Mouse (Mus musculus): ENCODE data around the gene Slc38a2. TPM values are rescaled to one million over a fixed set of nuclear protein-coding genes. Genes with fewer than 3 reads are reported as not detected.

Gene Slc38a2
- polyA plus RNA-seq, 1 experiment, result 13.9 TPM

GRCm38 (mm10) chr15:96744153-96744881 lies 44.8 kb upstream of the Slc38a2 start:
- no peak overlapping the region for H3K4me3 ChIP-seq (ENCODE audit: low read depth, low read length)
- no peaks in the 10 kb centered on the region for H3K36me3 ChIP-seq (ENCODE audit: control insufficient read depth, insufficient read depth, low read length)
- H3K4me1 ChIP-seq (ENCODE audit: control insufficient read depth, insufficient read depth, insufficient read length, low read length), result peaks cover 12% of the 10 kb centered on the region; the same call in 1 of the 2 replicates
- H3K27me3 ChIP-seq (ENCODE audit: control insufficient read depth, insufficient read depth, low read length), result no peaks in the 10 kb centered on the region
- no peak overlapping the region for H3K27ac ChIP-seq (ENCODE audit: insufficient read depth, low read depth, low read length)
- 70% methylated on average over 18 of the region's 18 CpGs for WGBS
- TF ChIP-seq POLR2A (IDR thresholded peaks at IDR 0.05; ENCODE audit: low read depth, low read length) (no peak), CTCF (IDR thresholded peaks at IDR 0.05; ENCODE audit: extremely low read depth, insufficient read length, insufficient replicate concordance, low read depth, low read length) (no peak)

GRCm38 (mm10) chr15:96743257-96743656 lies 43.7 kb upstream of the Slc38a2 start:
- no peak for TF ChIP-seq POLR2A (IDR thresholded peaks at IDR 0.05; ENCODE audit: low read depth, low read length)
- H3K36me3 ChIP-seq (ENCODE audit: control insufficient read depth, insufficient read depth, low read length), result no peaks in the 10 kb centered on the region
- 18% methylated on average over 6 of the region's 6 CpGs for WGBS
- no peaks in the 10 kb centered on the region for H3K27me3 ChIP-seq (ENCODE audit: control insufficient read depth, insufficient read depth, low read length)
- peak overlapping the region; percentile 67 for H3K27ac ChIP-seq (ENCODE audit: insufficient read depth, low read depth, low read length)
- H3K4me1 ChIP-seq (ENCODE audit: control insufficient read depth, insufficient read depth, insufficient read length, low read length), result peaks cover 9% of the 10 kb centered on the region; the same call in 1 of the 2 replicates
- no peak overlapping the region for H3K4me3 ChIP-seq (ENCODE audit: low read depth, low read length)

- no peak for TF ChIP-seq POLR2A (IDR thresholded peaks at IDR 0.05; ENCODE audit: low read depth, low read length)
- no peak for TF ChIP-seq CTCF (IDR thresholded peaks at IDR 0.05; ENCODE audit: extremely low read depth, insufficient read length, insufficient replicate concordance, low read depth, low read length)
- H3K27me3 ChIP-seq (ENCODE audit: control insufficient read depth, insufficient read depth, low read length), result no peaks in the 10 kb centered on the region
- WGBS, result 67% methylated on average over 16 of the region's 16 CpGs
- no peak overlapping the region for H3K27ac ChIP-seq (ENCODE audit: insufficient read depth, low read depth, low read length)
- peaks cover 9% of the 10 kb centered on the region; the same call in 1 of the 2 replicates for H3K4me1 ChIP-seq (ENCODE audit: control insufficient read depth, insufficient read depth, insufficient read length, low read length)
- no peak overlapping the region for H3K4me3 ChIP-seq (ENCODE audit: low read depth, low read length)
- H3K36me3 ChIP-seq (ENCODE audit: control insufficient read depth, insufficient read depth, low read length), result no peaks in the 10 kb centered on the region
These were observed 43.2 kb upstream of the Slc38a2 start for GRCm38 (mm10) chr15:96742591-96743241.

- WGBS, result 89% methylated on average over 7 of the region's 7 CpGs
- Histone ChIP-seq H3K4me3 (ENCODE audit: low read depth, low read length) (no peak overlapping the region), H3K36me3 (ENCODE audit: control insufficient read depth, insufficient read depth, low read length) (no peaks in the 10 kb centered on the region), H3K27me3 (ENCODE audit: control insufficient read depth, insufficient read depth, low read length) (no peaks in the 10 kb centered on the region), H3K4me1 (ENCODE audit: control insufficient read depth, insufficient read depth, insufficient read length, low read length) (peaks cover 20% of the 10 kb centered on the region; the same call in 1 of the 2 replicates), H3K27ac (ENCODE audit: insufficient read depth, low read depth, low read length) (no peak overlapping the region)
- TF ChIP-seq POLR2A (IDR thresholded peaks at IDR 0.05; ENCODE audit: low read depth, low read length), result no peak
- no peak for TF ChIP-seq CTCF (IDR thresholded peaks at IDR 0.05; ENCODE audit: extremely low read depth, insufficient read length, insufficient replicate concordance, low read depth, low read length)
These were observed 41.5 kb upstream of the Slc38a2 start for GRCm38 (mm10) chr15:96740865-96741561.

GRCm38 (mm10) chr15:96740091-96740490 lies 40.6 kb upstream of the Slc38a2 start:
- H3K4me1 ChIP-seq (ENCODE audit: control insufficient read depth, insufficient read depth, insufficient read length, low read length), result peaks cover 25% of the 10 kb centered on the region; the same call in 1 of the 2 replicates
- TF ChIP-seq POLR2A (IDR thresholded peaks at IDR 0.05; ENCODE audit: low read depth, low read length) (no peak), CTCF (IDR thresholded peaks at IDR 0.05; ENCODE audit: extremely low read depth, insufficient read length, insufficient replicate concordance, low read depth, low read length) (no peak)
- no peak overlapping the region for H3K27ac ChIP-seq (ENCODE audit: insufficient read depth, low read depth, low read length)
- H3K27me3 ChIP-seq (ENCODE audit: control insufficient read depth, insufficient read depth, low read length), result no peaks in the 10 kb centered on the region
- no peak overlapping the region for H3K4me3 ChIP-seq (ENCODE audit: low read depth, low read length)
- WGBS, result 73% methylated on average over 4 of the region's 4 CpGs
- no peaks in the 10 kb centered on the region for H3K36me3 ChIP-seq (ENCODE audit: control insufficient read depth, insufficient read depth, low read length)

GRCm38 (mm10) chr15:96736663-96737385 lies 37.3 kb upstream of the Slc38a2 start:
- 86% methylated on average over 15 of the region's 15 CpGs for WGBS
- no peaks in the 10 kb centered on the region for H3K36me3 ChIP-seq (ENCODE audit: control insufficient read depth, insufficient read depth, low read length)
- H3K4me1 ChIP-seq (ENCODE audit: control insufficient read depth, insufficient read depth, insufficient read length, low read length), result peaks cover 18% of the 10 kb centered on the region; the same call in 1 of the 2 replicates
- no peak overlapping the region for H3K4me3 ChIP-seq (ENCODE audit: low read depth, low read length)
- H3K27me3 ChIP-seq (ENCODE audit: control insufficient read depth, insufficient read depth, low read length), result no peaks in the 10 kb centered on the region
- H3K27ac ChIP-seq (ENCODE audit: insufficient read depth, low read depth, low read length), result no peak overlapping the region
- TF ChIP-seq POLR2A (IDR thresholded peaks at IDR 0.05; ENCODE audit: low read depth, low read length) (no peak), CTCF (IDR thresholded peaks at IDR 0.05; ENCODE audit: extremely low read depth, insufficient read length, insufficient replicate concordance, low read depth, low read length) (no peak)

Measured in small intestine, adult 2 months (tissue).